Mouse (Mus musculus): Measurements from ENCODE around the gene Tmem52b. TPM values are rescaled to one million over a fixed set of nuclear protein-coding genes. Genes with fewer than 3 reads are reported as not detected.

The Tmem52b gene
- polyA plus RNA-seq, 1 experiment from 2014 or later: not detected

GRCm38 (mm10) chr6:129559641-129560027, 47.3 kb downstream of the Tmem52b start:
- Histone ChIP-seq H3K4me1 (ENCODE audit: control insufficient read depth, insufficient read depth, low read length) (no peaks in the 10 kb centered on the region), H3K27ac (ENCODE audit: low read depth, low read length) (no peak overlapping the region), H3K4me3 (ENCODE audit: low read depth, low read length) (no peak overlapping the region), H3K27me3 (ENCODE audit: control insufficient read depth, insufficient read depth, low read length) (no peaks in the 10 kb centered on the region), H3K9ac (replicated peaks; ENCODE audit: low read depth, low read length) (no peak overlapping the region), H3K9me3 (ENCODE audit: control insufficient read depth, low read length) (no peaks in the 10 kb centered on the region), H3K36me3 (ENCODE audit: control insufficient read depth, insufficient read depth, low read length) (no peaks in the 10 kb centered on the region), H3K4me2 (ENCODE audit: low read depth, low read length) (no peak overlapping the region)
- 63% methylated on average over 4 of the region's 4 CpGs for WGBS
- peak; percentile 49 for ATAC-seq (ENCODE audit: low read depth)

GRCm38 (mm10) chr6:129565257-129565656, 52.9 kb downstream of the Tmem52b start:
- 76% methylated on average over 2 of the region's 2 CpGs for WGBS
- Histone ChIP-seq H3K4me1 (ENCODE audit: control insufficient read depth, insufficient read depth, low read length) (no peaks in the 10 kb centered on the region), H3K4me3 (ENCODE audit: low read depth, low read length) (no peak overlapping the region), H3K4me2 (ENCODE audit: low read depth, low read length) (no peak overlapping the region), H3K36me3 (ENCODE audit: control insufficient read depth, insufficient read depth, low read length) (no peaks in the 10 kb centered on the region), H3K9me3 (ENCODE audit: control insufficient read depth, low read length) (no peaks in the 10 kb centered on the region), H3K27me3 (ENCODE audit: control insufficient read depth, insufficient read depth, low read length) (no peaks in the 10 kb centered on the region), H3K9ac (replicated peaks; ENCODE audit: low read depth, low read length) (no peak overlapping the region), H3K27ac (ENCODE audit: low read depth, low read length) (no peak overlapping the region)
- ATAC-seq (ENCODE audit: low read depth): no peak

Other genes with a start within 250 kb of the Tmem52b start
- not detected in 2 replicates for gene Cd69, start 237.1 kb upstream of the Tmem52b start, polyA plus RNA-seq (2014; fragmentation: Nextera tagmentation; extraction: Ambion mirVana)
- gene 4922502D21Rik, start 180.8 kb upstream of the Tmem52b start, polyA plus RNA-seq (2014; fragmentation: Nextera tagmentation; extraction: Ambion mirVana): not detected in 2 replicates
- 0.48 and 0.55 TPM in 2 replicates for gene Clec12a, start 169.9 kb upstream of the Tmem52b start, polyA plus RNA-seq (2014; fragmentation: Nextera tagmentation; extraction: Ambion mirVana)
- gene Clec12b, start 126.7 kb upstream of the Tmem52b start, polyA plus RNA-seq (2014; fragmentation: Nextera tagmentation; extraction: Ambion mirVana): 0.17 and 0.27 TPM in 2 replicates
- 0.54 and 0.88 TPM in 2 replicates for gene Clec1b, start 115.3 kb upstream of the Tmem52b start, polyA plus RNA-seq (2014; fragmentation: Nextera tagmentation; extraction: Ambion mirVana)
- 0.10 and 0.17 TPM in 2 replicates for gene Clec9a, start 103.7 kb upstream of the Tmem52b start, polyA plus RNA-seq (2014; fragmentation: Nextera tagmentation; extraction: Ambion mirVana)
- 0.87 and 1.6 TPM in 2 replicates for gene Clec1a, start 60.6 kb upstream of the Tmem52b start, polyA plus RNA-seq (2014; fragmentation: Nextera tagmentation; extraction: Ambion mirVana)
- not detected in 2 replicates for gene Olr1, start 5.4 kb upstream of the Tmem52b start, polyA plus RNA-seq (2014; fragmentation: Nextera tagmentation; extraction: Ambion mirVana)
- gene Gabarapl1, start 20.6 kb downstream of the Tmem52b start, polyA plus RNA-seq (2014; fragmentation: Nextera tagmentation; extraction: Ambion mirVana): 60.2 and 60.6 TPM in 2 replicates
- not detected in 2 replicates for gene Klre1, start 65.3 kb downstream of the Tmem52b start, polyA plus RNA-seq (2014; fragmentation: Nextera tagmentation; extraction: Ambion mirVana)
- not detected in 2 replicates for gene Klrd1, start 79.2 kb downstream of the Tmem52b start, polyA plus RNA-seq (2014; fragmentation: Nextera tagmentation; extraction: Ambion mirVana)
- 0.19 and 0.43 TPM in 2 replicates for gene Klrk1, start 111.3 kb downstream of the Tmem52b start, polyA plus RNA-seq (2014; fragmentation: Nextera tagmentation; extraction: Ambion mirVana)
- gene Klrc3, start 130.8 kb downstream of the Tmem52b start, polyA plus RNA-seq (2014; fragmentation: Nextera tagmentation; extraction: Ambion mirVana): not detected in 2 replicates
- gene Klrc2, start 148.1 kb downstream of the Tmem52b start, polyA plus RNA-seq (2014; fragmentation: Nextera tagmentation; extraction: Ambion mirVana): not detected in 2 replicates
- not detected in 2 replicates for gene Klrc1, start 166.4 kb downstream of the Tmem52b start, polyA plus RNA-seq (2014; fragmentation: Nextera tagmentation; extraction: Ambion mirVana)
- gene Klri1, start 204.6 kb downstream of the Tmem52b start, polyA plus RNA-seq (2014; fragmentation: Nextera tagmentation; extraction: Ambion mirVana): 0.33 TPM in 1 of 2 replicates, not detected in the other
- gene Klri2, start 227.9 kb downstream of the Tmem52b start, polyA plus RNA-seq (2014; fragmentation: Nextera tagmentation; extraction: Ambion mirVana): not detected in 2 replicates

Data from neural tube, embryonic 14.5 days (tissue).